Mouse (Mus musculus) neural tube, postnatal 0 days (tissue): ENCODE data around the gene Grb2. TPM values are rescaled to one million over a fixed set of nuclear protein-coding genes. Genes with fewer than 3 reads are reported as not detected.

Source experiments
- polyA plus RNA-seq: library from polyadenylated mRNA; unstranded; fragments of >200 nt; fragmentation: Nextera tagmentation; extraction: Ambion mirVana; gene quantifications from 2 replicates; pipeline ENCODE4 v1.2.1, GENCODE M21; 2015

Gene Grb2
- polyA plus RNA-seq = 149 and 165 TPM in 2 replicates

GRCm38 (mm10) chr11:115708209-115708876 lies at the start of gene Grb2:
TSS of gene Grb2 (minus strand) at chr11:115708597.

GRCm38 (mm10) chr11:115627705-115628464 lies 80.5 kb downstream of the Grb2 start, which contains the start of gene Slc25a19:
TSS of gene Slc25a19 (minus strand) at chr11:115628295.

GRCm38 (mm10) chr11:115612410-115613137 lies 95.8 kb downstream of the Grb2 start, which contains the start of gene Mif4gd:
TSS of gene Mif4gd (minus strand) at chr11:115612969.

GRCm38 (mm10) chr11:115603476-115604303 lies 104.7 kb downstream of the Grb2 start, which contains the start of the genes Mrps7 and Gga3:
TSS of gene Mrps7 (plus strand) at chr11:115603925.
TSS of gene Gga3 (minus strand) at chr11:115604051.

Other genes starting within 250 kb of the Grb2 start
- gene Slc16a5, start 246.1 kb downstream of the Grb2 start, polyA plus RNA-seq = 0.27 and 0.37 TPM in 2 replicates
- gene Armc7, start 232.9 kb downstream of the Grb2 start, polyA plus RNA-seq = 13.8 and 16.8 TPM in 2 replicates
- gene Nt5c, start 216.7 kb downstream of the Grb2 start, polyA plus RNA-seq = 147 and 152 TPM in 2 replicates
- gene Jpt1, start 194.2 kb downstream of the Grb2 start, polyA plus RNA-seq = 695 and 744 TPM in 2 replicates
- 816 and 833 TPM in 2 replicates for gene Sumo2, start 172.3 kb downstream of the Grb2 start, polyA plus RNA-seq
- 63.5 and 76.1 TPM in 2 replicates for gene Nup85, start 144.2 kb downstream of the Grb2 start, polyA plus RNA-seq
- gene Mrps7, start 104.7 kb downstream of the Grb2 start, polyA plus RNA-seq = 80.0 and 80.6 TPM in 2 replicates
- gene Gga3, start 104.5 kb downstream of the Grb2 start, polyA plus RNA-seq = 22.2 and 26.4 TPM in 2 replicates
- 23.5 and 26.7 TPM in 2 replicates for gene Mif4gd, start 95.6 kb downstream of the Grb2 start, polyA plus RNA-seq
- 42.3 and 43.0 TPM in 2 replicates for gene Slc25a19, start 80.3 kb downstream of the Grb2 start, polyA plus RNA-seq
- gene Tmem94, start 56.8 kb upstream of the Grb2 start, polyA plus RNA-seq = 13.7 and 15.9 TPM in 2 replicates
- 10.1 and 10.3 TPM in 2 replicates for gene Caskin2, start 105.0 kb upstream of the Grb2 start, polyA plus RNA-seq
- 18.9 and 21.3 TPM in 2 replicates for gene Tsen54, start 106.1 kb upstream of the Grb2 start, polyA plus RNA-seq
- 0.79 and 0.93 TPM in 2 replicates for gene Llgl2, start 115.5 kb upstream of the Grb2 start, polyA plus RNA-seq
- 0.15 and 0.46 TPM in 2 replicates for gene Myo15b, start 149.8 kb upstream of the Grb2 start, polyA plus RNA-seq
- gene Smim5, start 191.4 kb upstream of the Grb2 start, polyA plus RNA-seq = 2.6 and 4.5 TPM in 2 replicates
- 0.24 and 0.79 TPM in 2 replicates for gene Smim6, start 203.4 kb upstream of the Grb2 start, polyA plus RNA-seq
- 36.7 and 40.3 TPM in 2 replicates for gene Sap30bp, start 224.7 kb upstream of the Grb2 start, polyA plus RNA-seq
- gene Recql5, start 224.9 kb upstream of the Grb2 start, polyA plus RNA-seq = 10.4 and 12.7 TPM in 2 replicates